Mouse (Mus musculus) mature B cell (primary cell): ENCODE data around the gene Srrm4.

ENCODE experiments used
- in situ Hi-C: fragments of 300-500 bp; cut with MboI; formaldehyde crosslinking; loops from 2 replicates; pipeline ENCODE4 v1.14.3; 2019

Srrm4 gene

DNA sequence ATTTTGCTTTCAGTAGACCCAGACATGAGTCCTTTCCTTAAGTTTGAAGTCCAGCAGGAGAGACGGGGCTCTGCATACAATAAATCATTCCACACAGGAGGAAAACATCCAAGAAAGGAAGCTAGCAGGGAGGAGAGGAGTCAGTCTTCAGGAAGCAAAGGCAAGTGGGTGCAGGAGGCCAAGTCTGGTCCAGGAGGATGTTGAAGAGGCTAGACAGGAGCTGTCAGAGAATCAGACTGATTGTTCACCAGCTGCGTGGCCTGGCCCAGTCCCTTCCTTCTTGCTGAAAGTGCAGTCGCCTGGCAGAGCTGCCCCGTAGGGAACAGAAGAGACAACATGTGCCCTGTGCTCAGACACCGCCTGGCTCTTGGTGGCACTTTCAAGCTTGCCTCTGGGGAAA is 100.8 kb downstream of the Srrm4 start:
- in situ Hi-C loops = no loop called here

GRCm38 (mm10) chr5:116489621-116490020 is 102.0 kb downstream of the Srrm4 start:
- in situ Hi-C loops = no loop called here

DNA sequence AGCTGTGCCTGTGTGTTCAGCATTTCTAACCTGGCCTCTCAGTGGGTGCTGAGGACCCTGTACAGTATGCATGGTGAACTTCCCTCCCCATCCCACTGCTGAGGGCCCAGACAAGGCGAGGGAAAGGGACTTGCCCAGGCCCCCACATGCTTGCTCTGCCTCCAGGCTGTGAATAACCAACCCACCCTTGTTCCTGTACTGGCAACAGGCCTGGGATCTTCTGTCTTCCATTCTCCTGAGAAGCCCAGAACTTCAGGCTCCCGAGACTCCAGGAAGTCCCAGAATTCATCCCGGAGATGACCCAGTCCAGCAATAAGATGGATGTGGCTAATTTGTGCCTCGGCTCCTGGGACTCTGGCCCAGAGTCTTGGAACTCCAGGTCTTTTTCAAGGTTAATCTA is 105.5 kb downstream of the Srrm4 start:
- in situ Hi-C loops = no loop called here

GRCm38 (mm10) chr5:116485069-116485468 is 106.5 kb downstream of the Srrm4 start:
- in situ Hi-C loops = no loop called here

- in situ Hi-C loops = no loop called here
Measured at GRCm38 (mm10) chr5:116484236-116484635, 107.4 kb downstream of the Srrm4 start.

DNA sequence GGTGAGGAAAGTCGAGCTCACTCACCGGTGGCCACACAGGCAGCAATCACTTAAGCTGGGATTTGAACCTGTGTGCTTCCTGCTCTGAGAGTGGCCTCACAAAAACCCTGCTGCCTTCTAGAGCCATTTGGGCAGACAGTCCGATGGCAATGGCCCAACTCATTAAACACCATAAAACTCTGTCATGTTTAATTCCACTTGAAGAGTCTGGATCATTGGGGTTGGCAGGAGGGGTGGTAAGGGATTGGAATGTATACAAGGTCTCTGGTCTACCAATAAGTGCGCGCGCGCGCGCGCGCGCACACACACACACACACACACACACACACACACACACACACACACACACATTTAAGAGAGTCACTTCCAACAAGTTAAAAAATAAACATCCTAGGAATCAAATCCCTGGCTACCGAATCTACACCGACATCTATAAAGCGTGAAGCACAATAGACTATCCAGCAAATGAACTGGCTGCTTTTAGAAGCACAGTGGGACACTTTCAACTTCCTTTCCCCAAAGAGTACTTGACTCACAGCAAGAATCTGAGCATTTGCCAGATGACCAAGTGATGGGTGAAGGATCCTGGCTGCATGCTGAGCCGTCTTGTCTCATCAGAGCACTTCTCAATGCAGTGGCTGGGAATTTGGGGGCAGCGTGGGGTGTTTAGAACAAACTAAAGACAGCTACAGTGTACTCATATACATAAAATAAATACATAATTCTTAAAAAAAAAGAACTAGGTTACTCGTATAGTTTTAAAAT is 112.8 kb downstream of the Srrm4 start:
- in situ Hi-C loops = no loop called here

- in situ Hi-C loops = no loop called here
Measured at GRCm38 (mm10) chr5:116476006-116476405, 115.6 kb downstream of the Srrm4 start.

DNA sequence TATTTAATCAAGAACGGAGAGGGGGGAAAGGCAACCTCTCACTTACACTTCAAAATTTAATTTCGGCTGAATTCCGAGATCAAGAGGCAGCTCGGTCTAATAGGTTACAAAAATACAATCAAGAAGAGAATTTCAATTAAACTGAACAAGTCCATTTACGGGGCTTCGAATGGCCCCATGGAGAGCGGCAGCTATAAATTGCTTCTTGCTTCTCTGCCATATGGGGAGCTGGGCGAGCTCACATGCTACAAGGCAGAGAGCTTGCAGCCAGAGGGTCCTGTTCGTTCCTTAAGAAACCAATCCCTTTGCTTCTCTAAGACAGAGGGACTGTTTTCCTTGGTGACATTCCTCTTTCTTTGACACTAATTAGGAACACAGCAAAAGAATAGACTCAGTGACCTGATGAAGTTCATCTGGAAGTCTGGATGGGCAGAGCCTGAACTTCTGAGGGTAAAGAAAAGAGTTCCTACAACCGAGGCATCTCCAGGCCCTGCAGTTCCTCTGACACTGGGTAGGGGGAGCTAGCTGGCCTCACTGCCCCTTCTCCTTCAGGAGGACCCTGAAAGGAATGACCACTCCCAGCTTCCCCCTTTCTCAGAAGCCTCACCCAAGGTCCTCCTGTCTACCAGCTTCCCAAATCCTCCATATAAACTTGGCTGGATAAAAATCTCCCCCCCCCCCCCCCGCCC is 130.1 kb downstream of the Srrm4 start:
- in situ Hi-C loops = no loop called here

DNA sequence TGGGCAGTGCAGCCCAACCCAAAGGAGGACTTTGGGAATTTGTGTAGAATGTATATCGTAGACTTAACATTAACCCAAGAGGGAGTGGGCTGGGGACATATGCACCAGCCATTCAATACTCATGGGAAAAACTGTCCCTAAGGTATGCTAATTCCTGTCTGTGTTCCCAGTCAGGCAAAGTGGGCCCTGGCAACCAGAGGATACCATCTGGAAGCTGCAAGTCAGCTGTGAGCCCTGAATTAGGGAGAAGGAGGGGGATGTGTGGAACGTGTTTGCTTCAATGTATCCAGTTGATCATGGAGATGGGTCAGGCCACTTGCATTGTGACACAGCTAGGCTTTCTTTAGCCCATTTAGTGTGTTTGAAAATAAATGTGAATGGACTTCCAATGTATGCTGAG is 131.6 kb downstream of the Srrm4 start:
- in situ Hi-C loops = no loop called here

DNA sequence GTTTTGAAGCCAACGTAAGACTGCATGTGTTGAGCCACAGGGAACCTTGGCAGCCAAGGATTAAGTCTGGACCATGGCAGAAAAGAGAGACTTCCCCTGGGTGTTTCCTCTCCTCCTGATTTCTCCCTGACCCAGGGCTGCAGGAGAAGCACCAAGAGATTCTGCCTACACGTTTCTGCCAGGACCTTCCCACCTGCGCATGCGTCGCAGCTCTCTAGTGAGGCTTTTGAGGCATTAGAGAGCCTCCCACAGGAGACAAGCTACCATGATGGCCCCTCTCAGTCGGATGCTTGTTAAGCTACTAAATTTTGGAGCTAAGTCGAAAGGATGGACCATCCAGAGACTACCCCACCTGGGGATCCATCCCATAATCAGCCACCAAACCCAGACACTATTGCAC is 133.8 kb downstream of the Srrm4 start:
- in situ Hi-C loops = no loop called here

- in situ Hi-C loops = no loop called here
Measured at GRCm38 (mm10) chr5:116456796-116457515, 134.7 kb downstream of the Srrm4 start.

GRCm38 (mm10) chr5:116453401-116453851 is 138.2 kb downstream of the Srrm4 start:
- in situ Hi-C loops = no loop called here

DNA sequence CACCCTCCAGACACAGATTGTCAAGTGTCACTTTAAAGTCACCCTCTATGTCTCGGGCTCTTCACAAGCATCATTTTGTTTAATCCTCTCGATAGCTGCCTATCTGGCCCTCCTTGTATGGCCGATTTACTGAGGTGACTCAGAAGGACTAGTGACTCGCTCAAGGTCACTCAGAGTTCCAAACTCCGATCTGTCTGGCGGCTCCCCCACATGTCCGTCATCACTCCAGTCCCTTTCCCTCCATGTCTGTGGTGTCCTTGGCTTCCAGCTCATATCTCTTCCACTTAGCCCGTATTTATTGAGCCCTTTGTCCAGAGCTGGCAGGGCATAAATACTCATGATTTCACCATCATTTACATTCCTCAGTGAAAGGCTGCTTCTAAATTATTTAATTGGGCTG is 140.7 kb downstream of the Srrm4 start:
- in situ Hi-C loops = no loop called here

GRCm38 (mm10) chr5:116449522-116450225 is 141.9 kb downstream of the Srrm4 start:
- in situ Hi-C loops = no loop called here

- in situ Hi-C loops = no loop called here
Measured at GRCm38 (mm10) chr5:116448409-116449191, 143.0 kb downstream of the Srrm4 start.

GRCm38 (mm10) chr5:116447821-116448350 is 143.7 kb downstream of the Srrm4 start:
- in situ Hi-C loops = no loop called here

DNA sequence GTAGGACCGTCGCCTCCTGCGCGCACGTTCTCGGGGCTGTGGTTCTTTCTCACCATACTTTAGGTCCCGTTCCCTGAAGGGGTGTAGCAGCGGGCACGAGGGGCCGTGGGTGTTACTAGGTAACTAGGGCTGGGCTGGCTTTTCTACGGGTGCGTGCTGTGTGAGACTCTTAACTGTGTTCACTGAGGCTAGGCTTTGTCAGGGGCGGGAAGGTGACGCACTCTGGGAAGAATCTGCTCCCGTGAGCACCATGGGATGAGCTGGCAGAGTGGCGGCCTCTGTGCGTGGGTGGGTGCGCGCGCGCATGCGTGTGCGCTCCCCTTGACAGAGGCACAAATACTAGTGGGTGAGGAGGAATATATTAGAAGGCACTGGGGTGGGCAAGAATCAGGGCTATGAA is 145.1 kb downstream of the Srrm4 start:
- in situ Hi-C loops = no loop called here

GRCm38 (mm10) chr5:116445634-116446367 is 145.8 kb downstream of the Srrm4 start:
- in situ Hi-C loops = no loop called here

GRCm38 (mm10) chr5:116444517-116444916 is 147.1 kb downstream of the Srrm4 start:
- in situ Hi-C loops = no loop called here

DNA sequence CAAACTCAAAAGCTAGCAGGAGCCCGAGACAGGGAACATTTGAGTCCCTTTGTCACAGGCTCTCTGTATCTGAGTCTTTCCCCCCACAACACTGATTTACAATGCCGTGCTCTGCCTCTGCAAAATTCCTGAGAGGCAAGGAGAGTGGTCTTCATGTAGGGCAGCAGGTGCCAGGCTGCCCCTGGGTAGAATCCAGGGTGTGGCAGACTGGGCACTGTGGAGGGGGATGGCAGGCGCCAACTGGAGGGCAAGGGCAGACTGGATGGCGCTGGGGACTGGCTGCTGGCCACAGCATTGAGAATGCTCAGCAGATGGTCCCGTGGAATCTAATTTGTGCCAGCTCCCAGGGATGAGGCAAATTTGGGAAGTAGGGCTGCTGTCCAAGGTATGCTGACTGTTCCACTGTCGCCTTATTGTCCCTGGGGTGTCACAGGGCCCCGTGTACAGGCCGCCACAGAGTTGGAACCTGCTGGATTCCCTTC is 148.1 kb downstream of the Srrm4 start:
- in situ Hi-C loops = no loop called here
